Mouse (Mus musculus): Measurements from ENCODE around the gene Gm8879. TPM values are rescaled to one million over a fixed set of nuclear protein-coding genes. Genes with fewer than 3 reads are reported as not detected.
"Not testable (repeated sequence)": the region's sequence is repeated elsewhere in the genome, so short reads cannot be mapped to it uniquely, and the experiment has no call there.

Gm8879 gene
- not detected for polyA plus RNA-seq (2012; fragmentation: generic; extraction: Trizol)

GRCm38 (mm10) chr5:11127334-11127733 lies at the start of gene Gm8879:
Gene Gm8879 (plus strand): TSS chr5:11127634.
- not testable (repeated sequence) for H3K79me2 ChIP-seq (ENCODE audit: control insufficient read depth, insufficient read depth); H3K36me3 ChIP-seq (ENCODE audit: control insufficient read depth, insufficient read depth); H3K4me3 ChIP-seq; H3K4me2 ChIP-seq (ENCODE audit: low read depth); H3ac ChIP-seq (ENCODE audit: control insufficient read depth, insufficient read length); H3K27me3 ChIP-seq (ENCODE audit: control insufficient read depth, insufficient read depth, insufficient read length)

- not testable (repeated sequence) for H3ac ChIP-seq (ENCODE audit: control insufficient read depth, insufficient read length); H3K4me3 ChIP-seq; H3K36me3 ChIP-seq (ENCODE audit: control insufficient read depth, insufficient read depth); H3K79me2 ChIP-seq (ENCODE audit: control insufficient read depth, insufficient read depth); H3K27me3 ChIP-seq (ENCODE audit: control insufficient read depth, insufficient read depth, insufficient read length); H3K4me2 ChIP-seq (ENCODE audit: low read depth)
Measured at GRCm38 (mm10) chr5:11138031-11138430, 10.6 kb downstream of the Gm8879 start.

Other genes starting within 250 kb of the Gm8879 start
- gene Gm8871, start 179.8 kb upstream of the Gm8879 start, polyA plus RNA-seq (2012; fragmentation: generic; extraction: Trizol): not detected
- gene Gm8857, start 179.8 kb upstream of the Gm8879 start, polyA plus RNA-seq (2012; fragmentation: generic; extraction: Trizol): not detected
- gene Gm5861, start 55.4 kb downstream of the Gm8879 start, polyA plus RNA-seq (2012; fragmentation: generic; extraction: Trizol): not detected
- gene Gm8890, start 128.4 kb downstream of the Gm8879 start, polyA plus RNA-seq (2012; fragmentation: generic; extraction: Trizol): not detected
- not detected for gene Speer1, start 213.9 kb downstream of the Gm8879 start, polyA plus RNA-seq (2012; fragmentation: generic; extraction: Trizol)